Comparison of ENCODE assay signal across 13 mouse cellular contexts in genomic region chr6:139780028-139780427, GRCm38 (mm10).
DNase-seq lines count a peak whose midpoint lies in the region; ATAC-seq and TF ChIP-seq lines count a peak whose summit lies in the region.
"Had no signal": no experiment of that assay in that cellular context is flagged by ENCODE, and none has a peak within 500 bp of the region (broad histone marks: within the 10 kb centered on the region; RNA-seq: fewer than 3 reads in every experiment).

No protein-coding gene starts in this region.

- no peaks in the 10 kb centered on the region for H3K4me1 ChIP-seq in forebrain, postnatal 0 days (ENCODE audit: insufficient read depth)
- H3K4me1 ChIP-seq in forebrain, embryonic 15.5 days = no peaks in the 10 kb centered on the region
- H3K4me1 ChIP-seq in E14TG2a.4 (replicated peaks; ENCODE audit: low read depth, low read length) = no peaks in the 10 kb centered on the region
- no peaks in the 10 kb centered on the region for H3K4me1 ChIP-seq in forebrain, embryonic 14.5 days (ENCODE audit: control insufficient read depth, insufficient read depth, low read length)
- H3K4me1 ChIP-seq: embryonic facial prominence, embryonic 15.5 days had no signal

- DNase-seq in forebrain, postnatal 0 days = no peak
- DNase-seq in layer of hippocampus, adult 2 months (ENCODE audit: low spot score in 2 of 2) = peak in 1 of 2 experiments; percentile 25
- no peak for DNase-seq in layer of hippocampus, adult 9-10 months (ENCODE audit: low spot score)
- DNase-seq in ZHBTc4 (ENCODE audit: low read depth, low spot score) = peak; percentile 43
- no peak for DNase-seq in spleen, postnatal 14 days (ENCODE audit: low spot score in 2 of 2)
- DNase-seq in forebrain, embryonic 14.5 days (ENCODE audit: low spot score) = no peak
- DNase-seq: cerebellum, adult 11 months; left cerebral cortex, postnatal 4 days; thymus, postnatal 4 days had no signal

- peak; percentile 40 for TF ChIP-seq CTCF in forebrain, postnatal 0 days (IDR thresholded peaks at IDR 0.05; ENCODE audit: low read depth)
- peak; percentile 71 for TF ChIP-seq CTCF in layer of hippocampus, adult 2 months (conservative IDR thresholded peaks at IDR 0.05)
- TF ChIP-seq CTCF in E14TG2a.4 (conservative IDR thresholded peaks at IDR 0.05; ENCODE audit: low read length) = peak; percentile 45

- H3K27me3 ChIP-seq in forebrain, postnatal 0 days (ENCODE audit: insufficient read depth, low read length) = no peaks in the 10 kb centered on the region
- H3K27me3 ChIP-seq in forebrain, embryonic 15.5 days = no peaks in the 10 kb centered on the region
- H3K27me3 ChIP-seq in E14TG2a.4 (ENCODE audit: insufficient read depth, low read length) = no peaks in the 10 kb centered on the region
- no peaks in the 10 kb centered on the region for H3K27me3 ChIP-seq in forebrain, embryonic 14.5 days (replicated peaks; ENCODE audit: control insufficient read depth, insufficient read depth, low read length)
- H3K27me3 ChIP-seq: embryonic facial prominence, embryonic 15.5 days had no signal

- 77% methylated on average over 2 of the region's 2 CpGs for WGBS in forebrain, postnatal 0 days
- 82% methylated on average over 2 of the region's 2 CpGs for WGBS in forebrain, embryonic 15.5 days
- 82% methylated on average over 2 of the region's 2 CpGs for WGBS in forebrain, embryonic 14.5 days

- H3K4me3 ChIP-seq in forebrain, postnatal 0 days (ENCODE audit: low read depth, low read length) = no peak overlapping the region
- no peak overlapping the region for H3K4me3 ChIP-seq in forebrain, embryonic 15.5 days
- H3K4me3 ChIP-seq in layer of hippocampus, adult 2 months = no peak overlapping the region
- no peak overlapping the region for H3K4me3 ChIP-seq in E14TG2a.4 (replicated peaks; ENCODE audit: low read length)
- no peak overlapping the region for H3K4me3 ChIP-seq in forebrain, embryonic 14.5 days (ENCODE audit: low read depth, low read length)
- H3K4me3 ChIP-seq: embryonic facial prominence, embryonic 15.5 days had no signal

- H3K27ac ChIP-seq in forebrain, postnatal 0 days (ENCODE audit: low read depth, low read length) = no peak overlapping the region
- no peak overlapping the region for H3K27ac ChIP-seq in forebrain, embryonic 15.5 days (replicated peaks)
- H3K27ac ChIP-seq in layer of hippocampus, adult 2 months = no peak overlapping the region
- no peak overlapping the region for H3K27ac ChIP-seq in forebrain, embryonic 14.5 days (ENCODE audit: low read depth, low read length)
- H3K27ac ChIP-seq: embryonic facial prominence, embryonic 15.5 days; macrophage had no signal

- H3K36me3 ChIP-seq in forebrain, postnatal 0 days (ENCODE audit: insufficient read depth) = no peaks in the 10 kb centered on the region
- H3K36me3 ChIP-seq in forebrain, embryonic 15.5 days = no peaks in the 10 kb centered on the region
- H3K36me3 ChIP-seq in E14TG2a.4 (ENCODE audit: insufficient read depth, low read length) = no peaks in the 10 kb centered on the region
- H3K36me3 ChIP-seq in forebrain, embryonic 14.5 days (ENCODE audit: control insufficient read depth, insufficient read depth, low read length) = no peaks in the 10 kb centered on the region
- H3K36me3 ChIP-seq: embryonic facial prominence, embryonic 15.5 days had no signal

- no peaks in the 10 kb centered on the region for H3K9me3 ChIP-seq in forebrain, postnatal 0 days (ENCODE audit: low read length)
- H3K9me3 ChIP-seq in forebrain, embryonic 15.5 days = no peaks in the 10 kb centered on the region
- H3K9me3 ChIP-seq in E14TG2a.4 (ENCODE audit: low read length) = no peaks in the 10 kb centered on the region
- no peaks in the 10 kb centered on the region for H3K9me3 ChIP-seq in forebrain, embryonic 14.5 days (replicated peaks; ENCODE audit: control insufficient read depth, low read length)
- H3K9me3 ChIP-seq: embryonic facial prominence, embryonic 15.5 days had no signal

- no peak for ATAC-seq in forebrain, postnatal 0 days
- ATAC-seq in forebrain, embryonic 15.5 days (replicated peaks) = no peak
- no peak for ATAC-seq in forebrain, embryonic 14.5 days

- H3K4me2 ChIP-seq in forebrain, postnatal 0 days (ENCODE audit: low read depth) = no peak overlapping the region
- no peak overlapping the region for H3K4me2 ChIP-seq in forebrain, embryonic 15.5 days (replicated peaks)
- H3K4me2 ChIP-seq in forebrain, embryonic 14.5 days (ENCODE audit: low read length) = no peak overlapping the region
- H3K4me2 ChIP-seq: embryonic facial prominence, embryonic 15.5 days had no signal

- no peak overlapping the region for H3K9ac ChIP-seq in forebrain, postnatal 0 days
- no peak overlapping the region for H3K9ac ChIP-seq in forebrain, embryonic 15.5 days (replicated peaks)
- no peak overlapping the region for H3K9ac ChIP-seq in forebrain, embryonic 14.5 days (ENCODE audit: low read length)
- H3K9ac ChIP-seq: embryonic facial prominence, embryonic 15.5 days had no signal
